Mouse (Mus musculus): ENCODE measurements around the gene Pak6.

Gene Pak6

DNA sequence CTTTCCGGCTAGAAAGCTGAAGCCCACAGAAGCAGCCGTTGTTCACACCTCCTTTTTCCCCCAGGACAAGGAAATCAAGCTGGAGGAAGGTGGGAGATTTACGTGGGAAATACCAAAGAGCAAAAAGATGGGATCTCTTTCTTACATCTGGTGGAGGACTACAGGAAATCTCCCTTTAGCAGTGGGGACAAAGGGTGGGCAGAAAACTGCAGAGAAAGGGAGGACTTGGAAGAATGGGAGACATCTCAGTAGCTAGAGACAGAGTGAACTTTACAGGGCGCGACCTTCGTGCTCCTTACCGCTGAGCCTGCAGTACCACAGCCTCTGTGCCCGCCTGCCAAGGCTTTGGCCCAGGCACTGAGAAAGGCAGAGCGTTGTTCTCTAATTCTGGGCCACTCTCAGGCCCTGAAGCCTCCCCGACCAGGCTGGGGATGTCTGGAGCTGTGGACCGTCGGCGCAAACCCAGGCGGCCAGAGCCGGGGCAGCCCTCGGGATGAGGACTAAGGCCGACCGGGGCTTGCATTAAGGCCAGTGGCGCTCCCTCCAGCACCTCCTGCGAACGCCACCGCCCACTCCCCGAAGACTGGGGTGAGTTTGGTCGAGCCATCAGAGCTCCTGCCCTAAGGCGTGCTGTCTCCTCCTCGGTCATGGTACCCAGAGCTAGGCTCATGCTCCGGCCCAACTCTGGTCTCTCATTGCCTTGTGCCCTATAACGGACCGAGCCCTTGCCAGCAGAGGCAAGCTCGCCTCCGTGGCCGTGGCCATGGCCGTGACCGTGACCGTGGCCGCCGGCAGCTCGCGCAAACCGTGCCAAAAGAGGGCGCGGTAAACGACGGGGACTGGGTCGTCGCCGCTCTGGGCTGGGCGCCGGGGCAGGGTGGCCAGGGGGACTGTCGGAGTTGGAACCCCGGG lies 39.1 kb downstream of the Pak6 start:
- TF ChIP-seq GATA4 (IDR thresholded peaks at IDR 0.05; ENCODE audit: insufficient replicate concordance, low read length): no peak

DNA sequence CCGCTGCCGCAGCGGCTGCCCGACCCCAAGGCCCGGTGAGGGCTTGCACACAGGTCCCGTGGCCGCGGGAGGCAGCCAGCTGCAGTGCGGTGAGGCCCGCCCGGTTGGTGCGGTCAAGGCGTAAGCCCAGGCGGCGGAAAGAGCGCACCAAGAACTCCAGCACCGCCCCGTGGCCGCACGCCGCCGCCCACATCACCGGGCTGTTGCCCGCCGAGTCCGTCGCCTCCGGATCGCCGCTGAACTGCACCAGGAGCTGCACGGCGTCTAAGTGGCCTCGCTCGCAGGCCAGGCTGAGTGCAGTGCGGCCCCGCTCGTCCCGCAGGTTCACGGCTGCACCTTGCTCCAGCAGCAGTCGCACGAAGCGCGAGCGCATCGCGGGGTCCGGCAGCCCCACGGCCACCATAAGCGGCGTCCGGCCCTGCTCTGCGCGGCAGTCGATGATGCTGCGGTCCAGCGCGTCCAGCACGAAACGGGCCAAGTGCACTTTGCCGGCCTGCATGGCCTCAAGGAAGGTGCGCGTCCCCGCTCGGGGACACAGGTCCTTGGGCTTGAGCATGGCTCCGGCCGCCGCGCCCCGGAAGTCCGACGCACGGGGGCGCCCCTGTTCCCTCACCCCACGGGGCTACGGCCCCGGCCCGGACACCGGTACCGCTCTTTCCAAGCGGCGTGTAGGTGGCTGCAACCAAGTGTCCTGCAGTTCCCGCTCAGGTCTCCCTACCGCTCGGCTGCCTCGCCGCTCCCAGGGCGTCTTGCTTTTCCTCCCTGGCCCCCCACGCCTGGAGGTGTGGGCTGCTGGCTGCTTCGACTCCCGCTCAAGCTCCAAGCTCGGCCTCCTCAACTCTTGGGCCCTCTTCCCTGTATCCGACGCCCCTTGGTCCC lies 40.0 kb downstream of the Pak6 start:
- no peak for TF ChIP-seq GATA4 (IDR thresholded peaks at IDR 0.05; ENCODE audit: insufficient replicate concordance, low read length)

DNA sequence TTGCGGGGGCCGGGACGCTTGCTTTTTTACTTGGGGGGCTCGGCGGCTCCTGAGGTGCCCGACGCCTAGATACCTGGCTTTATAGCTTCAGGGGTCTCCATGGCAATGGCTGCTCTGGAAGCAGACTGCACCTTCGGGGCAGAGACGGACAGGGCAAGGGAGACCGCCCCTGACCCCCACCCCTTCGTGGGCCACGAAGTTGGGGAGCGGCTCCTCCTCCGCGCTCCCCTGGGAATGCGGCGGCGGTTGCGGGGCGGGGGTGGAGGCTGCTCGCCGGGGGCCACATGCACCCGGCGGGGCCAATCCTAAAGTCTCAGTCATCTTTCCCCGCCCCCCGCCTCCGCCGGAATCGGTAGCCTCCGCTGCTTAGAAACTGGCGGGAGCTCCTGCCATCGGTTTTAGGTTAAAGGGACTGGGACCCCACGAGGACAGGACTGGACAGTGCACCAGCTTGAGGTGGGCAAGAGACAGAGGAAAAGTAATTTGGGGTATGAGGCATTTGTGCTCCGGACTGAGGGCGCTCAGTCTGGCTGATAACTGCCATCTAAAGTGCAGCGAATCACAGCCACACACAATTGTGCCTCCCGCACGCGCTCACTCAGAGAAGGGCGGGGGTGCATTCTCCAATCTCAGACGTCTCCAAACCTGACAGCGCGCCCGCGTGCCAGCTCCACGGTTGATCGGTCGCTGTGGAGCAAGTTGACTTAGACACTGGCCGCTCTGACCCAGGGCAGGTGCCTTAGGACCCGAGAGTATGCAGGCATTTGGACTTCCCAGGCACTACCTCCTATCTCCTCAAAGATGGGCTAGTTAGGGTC lies 41.0 kb downstream of the Pak6 start, which contains the start of gene Ankrd63:
TSS of gene Ankrd63 (minus strand) at position 51 of the 818 bp plus-strand sequence.
- no peak for TF ChIP-seq GATA4 (IDR thresholded peaks at IDR 0.05; ENCODE audit: insufficient replicate concordance, low read length)

DNA sequence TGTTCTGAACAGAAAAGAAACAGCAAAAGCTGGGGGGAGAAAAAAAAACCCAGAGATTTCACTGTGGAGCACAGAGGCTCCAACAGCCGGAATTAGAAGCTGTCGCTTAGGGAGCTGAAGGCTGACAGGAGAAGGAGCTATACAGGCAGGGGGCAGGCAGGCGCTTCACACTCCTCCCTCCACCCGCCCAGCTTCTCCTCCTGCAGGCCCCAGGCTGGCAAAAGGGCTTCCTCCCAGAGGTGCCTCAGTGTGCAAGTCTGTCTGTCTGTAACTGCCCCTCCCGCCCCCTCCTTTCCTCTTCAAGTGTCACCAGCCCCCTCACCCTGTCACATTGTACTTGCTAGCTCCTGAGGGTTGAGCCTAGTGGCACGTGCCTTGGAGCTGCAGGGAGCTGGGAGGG lies 43.3 kb downstream of the Pak6 start:
- no peak for TF ChIP-seq GATA4 (IDR thresholded peaks at IDR 0.05; ENCODE audit: insufficient replicate concordance, low read length)

DNA sequence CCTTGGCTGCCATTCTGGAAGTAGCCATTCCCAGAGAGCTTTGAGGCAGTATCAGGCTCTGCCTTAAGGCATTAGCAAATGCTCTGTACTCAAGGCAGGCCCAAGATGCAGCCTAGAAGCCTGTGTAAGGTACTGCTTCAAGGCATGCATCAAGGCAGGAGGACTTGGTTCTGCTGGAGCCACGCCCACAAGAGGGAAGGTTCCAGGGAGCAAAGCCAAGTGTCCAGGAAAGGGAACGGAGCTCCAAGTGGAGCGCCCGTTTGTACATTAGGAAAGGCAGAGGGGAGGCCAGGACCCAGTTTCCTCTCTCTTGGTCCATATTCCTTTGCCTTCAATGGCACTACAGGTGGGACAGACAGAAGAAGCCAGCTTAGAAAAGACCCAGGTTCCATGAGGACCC lies 45.4 kb downstream of the Pak6 start:
- no peak for TF ChIP-seq GATA4 (IDR thresholded peaks at IDR 0.05; ENCODE audit: insufficient replicate concordance, low read length)

DNA sequence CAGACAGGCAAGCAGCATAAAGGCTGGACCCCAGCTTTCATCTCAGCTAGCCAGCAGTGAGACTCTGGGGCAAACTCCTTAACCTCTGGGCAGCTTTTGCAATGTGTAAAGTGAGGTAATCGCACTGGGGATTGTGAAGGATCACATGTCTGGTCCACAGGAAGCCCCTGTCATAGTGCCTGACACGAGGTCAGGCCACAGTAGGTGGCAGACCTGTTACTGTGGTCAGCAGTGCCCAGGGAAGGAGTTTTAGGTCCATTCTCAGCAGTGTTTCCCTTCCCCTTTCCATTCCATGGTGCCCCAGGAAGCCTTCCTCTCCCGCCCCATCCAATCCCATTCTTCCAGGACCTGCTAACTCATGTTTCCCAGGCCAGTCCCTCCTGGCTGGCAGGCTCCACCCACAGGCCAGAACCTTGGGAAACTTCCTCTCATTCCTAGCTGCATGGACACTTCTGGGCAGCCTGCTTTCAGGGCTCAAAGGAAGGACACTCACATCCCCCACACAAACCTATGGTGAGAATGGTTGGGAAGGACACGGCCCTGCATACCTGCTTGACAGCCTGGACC lies 46.6 kb downstream of the Pak6 start:
- TF ChIP-seq GATA4 (IDR thresholded peaks at IDR 0.05; ENCODE audit: insufficient replicate concordance, low read length): no peak

DNA sequence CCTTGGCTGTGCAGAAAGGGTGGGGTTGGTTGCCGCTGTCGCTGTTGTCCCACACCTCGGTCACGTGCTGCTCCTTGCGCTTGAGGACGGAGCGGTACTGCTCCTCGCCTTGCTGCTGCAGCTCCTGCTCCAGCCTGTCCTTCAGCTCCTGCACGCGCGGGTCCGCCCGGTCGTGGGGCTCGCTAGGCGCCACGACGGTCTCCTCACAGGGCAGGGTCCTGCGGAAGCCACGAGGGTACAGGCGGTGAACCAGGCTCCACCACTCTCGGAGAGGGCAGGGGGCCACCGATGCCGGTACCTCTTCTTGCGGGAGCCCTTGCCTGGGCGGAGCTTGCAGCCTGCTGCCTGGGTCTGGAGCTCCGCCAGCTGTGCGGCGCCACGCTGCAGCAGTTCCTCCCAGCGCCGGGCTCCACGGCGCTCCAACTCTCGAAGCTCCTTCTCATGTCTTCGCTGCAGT lies 48.0 kb downstream of the Pak6 start:
- TF ChIP-seq GATA4 (IDR thresholded peaks at IDR 0.05; ENCODE audit: insufficient replicate concordance, low read length): no peak

DNA sequence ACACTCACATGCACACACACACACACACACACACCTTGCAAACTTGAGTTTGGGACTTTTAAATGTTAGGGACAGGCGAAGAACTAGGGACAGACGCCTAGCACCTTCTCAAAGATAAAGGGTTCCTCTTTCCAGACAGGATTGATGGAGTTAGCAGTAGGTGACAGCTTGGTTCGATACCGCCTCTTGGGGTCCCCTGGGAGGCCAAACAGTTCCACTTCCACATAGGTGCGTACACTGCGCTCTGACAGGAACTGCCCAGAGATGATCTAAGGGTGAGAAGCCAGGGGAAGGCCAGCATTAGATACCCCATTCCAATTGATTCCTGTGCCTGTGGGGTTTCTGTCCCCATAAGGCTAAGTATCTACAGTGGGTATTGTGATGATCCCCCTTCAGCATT lies 50.5 kb downstream of the Pak6 start:
- no peak for TF ChIP-seq GATA4 (IDR thresholded peaks at IDR 0.05; ENCODE audit: insufficient replicate concordance, low read length)

DNA sequence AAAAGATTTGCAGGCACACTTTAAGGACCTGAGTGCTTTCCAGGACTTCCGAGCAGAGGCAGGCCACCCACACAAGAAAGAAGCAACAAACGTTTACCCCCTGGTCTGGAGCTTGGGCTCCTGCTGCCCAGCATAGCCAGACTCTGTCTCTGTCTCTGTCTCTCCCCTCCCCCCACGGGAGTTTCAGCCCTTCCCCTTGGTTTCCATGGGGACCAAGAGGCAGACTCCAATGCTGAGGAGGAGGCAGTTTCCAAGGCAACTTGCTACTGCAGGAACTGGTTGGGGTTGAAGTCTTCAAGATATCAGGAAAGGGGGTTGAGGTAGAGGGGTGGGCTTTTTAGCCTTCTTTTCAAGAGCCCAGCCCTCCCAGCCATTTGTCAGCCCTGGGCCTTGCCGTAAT lies 51.1 kb downstream of the Pak6 start:
- no peak for TF ChIP-seq GATA4 (IDR thresholded peaks at IDR 0.05; ENCODE audit: insufficient replicate concordance, low read length)

DNA sequence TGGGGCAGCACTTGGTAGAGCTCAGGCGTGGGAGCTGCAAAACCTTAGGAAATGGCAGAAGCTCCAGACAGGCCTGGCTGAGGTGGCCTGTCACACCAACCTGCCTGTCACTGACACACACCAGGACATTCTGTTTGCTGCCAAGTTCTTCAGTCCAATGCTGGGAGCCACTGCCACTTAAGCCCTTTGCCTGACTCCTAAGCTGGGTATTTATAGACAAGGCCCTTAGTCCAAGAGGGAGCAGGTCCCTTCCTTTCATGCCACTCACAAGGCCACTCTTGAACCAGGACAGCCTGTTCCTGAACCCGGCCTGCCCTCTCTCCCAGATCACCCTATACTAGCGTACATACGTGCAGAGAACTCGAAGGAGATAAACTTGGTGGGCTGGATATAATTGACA lies 53.6 kb downstream of the Pak6 start:
- no peak for TF ChIP-seq GATA4 (IDR thresholded peaks at IDR 0.05; ENCODE audit: insufficient replicate concordance, low read length)

DNA sequence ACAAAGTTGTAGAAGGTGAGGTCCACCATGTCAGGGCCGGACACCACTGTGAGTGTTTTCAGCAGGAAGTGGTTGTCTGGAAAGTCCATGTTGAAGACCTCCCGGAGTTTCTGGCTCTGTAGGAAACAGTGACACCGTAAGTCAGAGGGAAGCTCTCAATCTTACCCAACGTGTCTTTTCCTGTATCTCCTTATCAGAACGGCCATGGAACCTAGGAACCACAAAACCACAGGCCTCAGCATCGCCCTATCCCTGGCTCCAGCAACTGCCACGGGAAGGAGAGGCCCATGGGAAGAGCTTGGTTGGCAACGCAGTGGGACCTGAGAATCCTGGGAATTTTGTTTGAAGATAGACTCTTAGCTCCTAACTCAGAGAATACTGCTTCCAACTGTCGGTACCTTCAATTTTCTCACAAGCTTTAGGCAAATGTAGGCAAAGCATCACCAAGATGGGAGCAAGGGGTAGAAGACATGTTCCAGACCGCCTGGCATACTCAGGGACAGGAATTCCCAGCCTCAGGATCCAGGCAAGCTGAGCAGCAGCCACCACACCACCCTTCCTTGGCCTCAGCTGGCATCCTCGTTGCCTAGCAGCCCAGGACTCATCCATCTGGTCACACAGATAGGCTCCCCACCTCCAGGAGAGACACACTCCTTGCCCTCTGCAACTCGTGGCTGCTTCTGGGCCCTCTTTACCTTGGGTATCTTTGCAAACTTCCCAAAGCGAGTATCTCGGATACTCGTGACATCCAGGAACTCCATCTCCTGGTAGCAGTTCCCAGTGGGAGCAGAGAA lies 60.8 kb downstream of the Pak6 start:
- no peak for TF ChIP-seq GATA4 (IDR thresholded peaks at IDR 0.05; ENCODE audit: insufficient replicate concordance, low read length)

DNA sequence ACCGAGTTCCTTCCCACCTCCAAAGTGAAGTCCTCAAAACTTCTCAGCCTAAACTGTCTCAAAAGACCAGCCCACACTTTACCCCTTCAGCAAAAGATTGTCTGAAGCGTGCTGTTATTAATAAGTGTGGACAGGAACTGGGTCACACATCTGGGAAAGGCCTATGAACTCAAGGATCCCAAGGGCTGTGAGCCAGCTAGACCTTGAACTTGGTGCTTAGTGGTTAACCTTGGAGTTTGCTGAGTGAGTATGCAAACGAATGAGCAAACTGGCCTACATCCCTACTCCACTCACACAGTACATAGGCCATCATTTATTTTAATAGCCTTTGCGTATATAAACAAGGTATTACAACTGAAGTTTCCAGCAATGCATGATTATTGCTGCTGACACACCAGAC lies 62.4 kb downstream of the Pak6 start:
- no peak for TF ChIP-seq GATA4 (IDR thresholded peaks at IDR 0.05; ENCODE audit: insufficient replicate concordance, low read length)

DNA sequence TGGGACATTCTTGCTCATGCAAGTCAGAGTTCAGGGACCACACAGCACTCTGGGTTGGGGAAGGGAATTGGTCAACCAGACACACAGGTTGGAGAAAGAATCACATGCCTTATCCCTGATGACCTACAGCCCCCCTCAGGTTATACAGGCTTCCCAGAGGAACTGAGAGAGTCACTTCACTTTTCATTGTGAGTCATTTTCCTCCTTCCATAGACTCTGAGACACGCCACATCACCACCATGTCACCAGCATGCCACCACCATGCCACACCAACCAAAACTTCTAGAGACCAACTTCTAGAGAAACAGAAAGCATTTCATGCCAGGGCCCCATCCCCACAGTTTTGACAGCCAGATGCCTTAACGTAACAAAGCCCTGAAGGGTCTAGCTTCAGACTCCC lies 63.8 kb downstream of the Pak6 start:
- TF ChIP-seq GATA4 (IDR thresholded peaks at IDR 0.05; ENCODE audit: insufficient replicate concordance, low read length): no peak

DNA sequence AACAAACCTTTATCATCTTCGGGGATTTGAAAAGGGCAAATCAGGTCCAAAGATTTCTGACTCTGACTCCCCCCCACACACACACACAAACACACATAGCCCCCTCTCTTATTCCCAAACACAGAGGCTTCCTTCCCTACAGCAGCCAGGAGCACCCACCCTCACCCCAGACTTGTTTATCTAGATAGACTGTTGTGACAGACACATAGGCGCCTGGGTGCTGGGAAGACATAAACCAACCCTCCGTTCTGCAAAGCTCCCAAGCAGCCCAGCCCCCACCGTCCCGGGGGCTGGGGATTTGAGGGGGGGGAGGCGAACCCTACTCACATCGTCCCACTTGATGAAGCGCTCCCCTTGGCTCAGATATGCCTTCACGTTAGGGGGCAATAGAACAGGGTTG lies 64.8 kb downstream of the Pak6 start:
- no peak for TF ChIP-seq GATA4 (IDR thresholded peaks at IDR 0.05; ENCODE audit: insufficient replicate concordance, low read length)
